Mouse (Mus musculus) yolk sac, embryonic 10.5 days (tissue): ENCODE measurements around the gene Myom1.

Source experiments
- DNase-seq: peaks from one replicate; pipeline ENCODE4 v3.0.0-alpha.2; 2017; ENCODE audit warnings: low spot score

Myom1 gene

DNA sequence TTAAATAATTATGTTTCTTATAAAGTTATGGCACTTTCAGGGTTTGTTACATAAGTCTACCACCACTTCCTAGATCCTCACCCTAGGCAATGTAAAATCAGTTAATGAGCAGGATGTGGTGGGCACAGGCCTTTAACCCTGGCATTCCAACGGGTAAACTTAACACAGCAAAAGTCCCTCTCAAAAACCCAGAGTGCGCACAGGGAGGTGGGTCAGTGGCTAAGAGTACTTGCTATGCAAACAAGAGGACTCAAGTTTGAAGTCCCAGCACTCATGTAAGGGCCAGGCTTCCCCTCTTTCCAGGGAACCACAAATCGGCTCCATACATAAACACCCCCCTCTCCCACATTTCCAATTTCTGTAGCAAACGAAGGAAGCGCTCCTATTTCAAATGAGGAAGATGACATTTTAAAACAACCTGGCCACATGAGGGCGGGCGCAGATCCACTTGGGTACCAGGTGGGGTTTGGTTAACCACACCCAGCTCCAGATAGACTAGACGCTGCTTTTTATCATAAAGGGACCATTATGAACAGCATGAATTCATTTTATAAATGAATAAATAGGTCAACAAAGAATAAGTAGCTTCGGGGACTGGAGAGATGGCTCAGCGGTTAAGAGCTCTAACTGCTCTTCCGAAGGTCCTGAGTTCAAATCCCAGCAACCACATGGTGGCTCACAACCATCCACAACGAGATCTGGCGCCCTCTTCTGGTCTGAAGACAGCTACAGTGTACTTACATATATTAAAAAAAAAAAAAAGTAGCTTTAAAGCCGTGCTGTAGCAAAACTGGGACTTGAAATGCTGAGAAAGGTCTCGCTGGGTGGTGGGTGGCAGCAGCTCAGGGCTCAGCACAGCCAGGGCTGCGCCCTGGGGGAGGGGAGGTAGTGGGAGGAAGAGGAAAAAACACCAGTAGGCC, 10.5 kb upstream of the Myom1 start:
- DNase-seq: no peak

GRCm38 (mm10) chr17:70992662-70993061, 9.8 kb upstream of the Myom1 start:
- no peak for DNase-seq

GRCm38 (mm10) chr17:70993385-70993807, 9.0 kb upstream of the Myom1 start:
- DNase-seq: no peak

GRCm38 (mm10) chr17:70994671-70995070, 7.8 kb upstream of the Myom1 start:
- DNase-seq: no peak

GRCm38 (mm10) chr17:70995551-70995950, 6.9 kb upstream of the Myom1 start:
- no peak for DNase-seq

GRCm38 (mm10) chr17:70997836-70998235, 4.6 kb upstream of the Myom1 start:
- no peak for DNase-seq

GRCm38 (mm10) chr17:70998400-70998975, 3.9 kb upstream of the Myom1 start:
- no peak for DNase-seq

DNA sequence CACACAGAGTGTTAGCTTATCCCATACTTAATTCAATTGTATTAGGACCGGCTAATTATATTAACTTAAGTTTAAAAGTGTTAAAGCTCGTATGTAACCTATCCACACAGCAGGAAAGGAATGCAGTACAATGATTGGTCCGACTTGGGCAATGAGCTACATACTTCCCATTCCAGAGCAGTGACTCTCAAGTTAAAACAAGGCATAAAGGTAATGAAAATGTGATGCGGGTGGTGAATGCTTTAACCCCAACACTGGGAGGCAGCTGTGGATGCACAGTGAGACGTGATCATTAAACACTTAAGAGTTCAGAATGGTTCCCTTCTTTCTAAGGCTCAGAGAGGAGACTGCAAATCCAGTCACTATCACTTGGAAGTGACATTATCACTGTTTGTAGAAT, 3.2 kb upstream of the Myom1 start:
- no peak for DNase-seq

- DNase-seq: no peak
Observed at GRCm38 (mm10) chr17:71000255-71000654, 2.2 kb upstream of the Myom1 start.

DNA sequence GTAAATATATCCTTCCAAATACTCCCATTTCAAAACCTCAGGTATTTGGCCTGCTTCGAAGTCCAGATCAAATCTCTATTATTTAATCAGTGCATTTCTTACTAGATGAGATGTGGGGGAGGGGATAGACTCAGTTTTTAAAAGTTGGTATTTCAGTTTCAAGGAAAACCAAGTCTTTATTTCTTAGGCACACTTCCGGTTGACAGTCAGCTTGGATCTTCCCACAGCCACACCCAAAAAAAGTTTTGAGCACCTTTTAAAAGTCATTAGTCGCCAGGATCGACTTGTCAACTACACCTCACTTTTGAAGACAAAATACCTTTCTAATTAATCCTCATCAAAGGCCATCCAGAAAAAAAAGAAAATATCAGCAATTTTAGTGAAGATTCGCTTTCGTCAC, 1.4 kb upstream of the Myom1 start:
- no peak for DNase-seq

- DNase-seq: no peak
Observed at GRCm38 (mm10) chr17:71001699-71002080, 743 bp upstream of the Myom1 start.

DNA sequence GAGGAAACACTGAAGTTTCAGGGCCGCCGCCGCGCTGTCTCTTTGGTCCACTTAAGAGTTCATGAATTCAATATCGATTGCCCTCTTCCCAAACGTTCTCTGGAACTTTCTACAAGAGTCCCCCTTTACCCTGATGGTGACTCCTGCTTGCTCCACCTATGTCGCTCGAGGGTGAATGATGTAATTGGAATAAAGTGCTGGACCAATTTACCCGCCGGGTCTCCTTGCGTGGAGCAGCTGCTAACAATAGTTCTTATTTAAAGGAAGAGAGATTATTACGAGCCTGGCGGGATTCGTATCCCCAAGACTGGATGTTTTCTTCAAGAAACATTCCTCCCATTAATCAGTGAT, 286 bp downstream of the Myom1 start, which contains the start of gene Myl12a:
Gene Myl12a (minus strand): TSS at position 135 of the 351 bp plus-strand sequence.
- no peak for DNase-seq

DNA sequence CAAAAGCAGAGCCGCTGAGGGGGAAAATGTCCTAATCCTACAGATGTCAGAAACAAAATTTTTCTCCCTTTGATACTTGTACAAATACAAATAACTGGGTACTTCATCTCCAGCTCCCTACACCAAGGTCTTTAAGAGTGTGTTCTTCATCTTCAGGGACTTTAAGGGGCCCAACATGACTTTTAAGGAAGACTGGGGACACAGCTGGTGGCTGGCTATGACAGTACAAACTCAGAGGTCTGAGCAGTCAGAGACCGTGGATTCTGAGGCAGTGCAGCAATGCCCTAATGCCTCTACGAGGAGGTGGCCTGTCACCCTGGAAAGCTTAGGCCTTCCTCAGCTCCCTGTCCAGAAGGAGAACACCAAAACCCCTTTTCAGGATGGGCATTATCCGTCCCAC, 679 bp downstream of the Myom1 start:
- DNase-seq: no peak

GRCm38 (mm10) chr17:71003721-71004120, 1.3 kb downstream of the Myom1 start:
- DNase-seq: no peak

DNA sequence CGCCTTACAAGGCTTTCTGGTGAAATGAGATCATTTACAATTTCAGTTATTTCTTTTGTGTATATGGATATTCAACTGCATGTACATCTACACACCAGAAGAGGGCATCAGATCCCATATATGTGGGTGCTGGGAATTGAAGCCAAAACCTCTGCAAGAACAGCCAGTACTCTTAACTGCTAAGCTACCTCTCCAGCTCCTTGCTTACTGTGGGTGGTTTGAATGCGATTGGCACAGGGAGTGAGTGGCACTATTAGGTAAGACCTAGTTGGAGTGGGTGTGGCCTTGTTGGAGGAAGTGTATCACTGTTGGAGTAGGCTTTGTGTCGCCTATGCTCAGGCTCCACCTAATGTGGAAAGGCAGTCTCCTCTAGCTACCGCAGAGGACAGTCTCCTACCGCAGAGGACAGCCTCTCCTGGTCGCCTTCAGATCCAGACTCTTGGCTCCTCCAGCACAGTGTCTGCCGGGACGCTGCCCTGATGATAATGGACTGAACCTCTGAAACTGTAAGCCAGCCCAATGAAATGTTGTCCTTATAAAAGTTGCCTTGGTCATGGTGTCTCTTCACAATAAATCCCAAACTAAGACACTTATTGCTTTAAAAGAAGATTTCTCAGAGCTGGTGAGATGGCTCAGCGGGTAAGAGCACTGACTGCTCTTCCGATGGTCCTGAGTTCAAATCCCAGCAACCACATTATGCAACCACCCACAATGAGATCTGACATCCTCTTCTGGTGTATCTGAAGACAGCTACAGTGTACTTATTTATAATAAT, 1.9 kb downstream of the Myom1 start:
- no peak for DNase-seq

- no peak for DNase-seq
Observed at GRCm38 (mm10) chr17:71006976-71007375, 4.5 kb downstream of the Myom1 start.

- no peak for DNase-seq
Observed at GRCm38 (mm10) chr17:71008676-71009075, 6.2 kb downstream of the Myom1 start.

- no peak for DNase-seq
Observed at GRCm38 (mm10) chr17:71009751-71010150, 7.3 kb downstream of the Myom1 start.

DNA sequence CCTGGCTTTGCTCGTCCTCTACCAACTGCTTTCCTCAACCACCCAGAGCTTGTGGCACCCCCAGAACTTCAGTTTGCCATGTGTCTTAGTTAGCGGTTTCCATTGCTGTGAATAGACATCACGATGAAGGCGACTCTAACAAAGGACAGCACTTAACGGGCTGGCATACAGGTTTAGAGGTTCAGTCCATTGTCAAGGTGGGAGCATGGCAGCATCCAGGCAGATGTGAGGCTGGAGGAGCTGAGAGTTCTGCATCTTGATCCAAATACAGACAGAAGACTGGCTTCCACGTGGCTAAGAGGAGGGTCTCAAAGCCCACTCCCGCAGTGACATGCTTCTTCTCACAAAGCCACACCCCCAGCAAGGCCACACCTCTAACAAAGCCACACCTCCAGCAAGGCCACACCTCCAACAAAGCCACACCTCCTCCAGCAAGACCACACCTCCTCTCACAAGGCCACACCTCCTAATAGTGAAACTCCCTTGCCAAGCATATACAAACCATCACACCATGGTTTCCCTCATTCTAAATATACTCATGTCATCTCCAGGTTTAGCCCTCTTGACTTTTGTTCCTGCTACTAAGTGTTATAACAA, 8.3 kb downstream of the Myom1 start:
- DNase-seq: no peak

- DNase-seq: no peak
Observed at GRCm38 (mm10) chr17:71011931-71012662, 9.7 kb downstream of the Myom1 start.

DNA sequence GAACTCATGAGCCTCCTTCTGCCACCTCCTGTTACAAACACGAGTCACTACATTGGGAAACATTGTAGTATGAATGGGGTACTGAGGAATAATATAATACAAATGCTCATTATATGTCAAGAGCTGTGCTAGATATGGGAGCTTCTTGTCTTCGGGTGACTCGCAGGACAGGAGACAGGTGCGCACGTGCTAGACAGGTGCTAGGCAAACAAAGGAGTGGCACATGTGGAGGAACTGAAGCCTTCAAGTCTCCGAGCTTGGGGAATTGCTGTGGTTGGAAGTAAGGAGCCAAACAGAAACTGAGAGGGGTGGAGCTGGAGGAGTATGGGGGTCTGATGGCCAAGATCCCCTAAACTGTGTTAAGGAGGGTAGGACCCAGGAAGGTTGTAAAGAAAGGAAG, 10.7 kb downstream of the Myom1 start:
- DNase-seq: no peak

GRCm38 (mm10) chr17:71014911-71015310, 12.5 kb downstream of the Myom1 start:
- DNase-seq: no peak
